Mouse (Mus musculus): ENCODE data around the gene Pphln1. TPM values are rescaled to one million over a fixed set of nuclear protein-coding genes. Genes with fewer than 3 reads are reported as not detected.

Pphln1 gene
- polyA plus RNA-seq, 1 experiment from 2014 or later = 43.3 TPM

GRCm38 (mm10) chr15:93443676-93444075, 45.5 kb downstream of the Pphln1 start:
- H3K4me3 ChIP-seq (ENCODE audit: low read depth, low read length) = no peak overlapping the region
- H3K4me2 ChIP-seq = no peak overlapping the region
- no peak for ATAC-seq (replicated peaks; ENCODE audit: insufficient number of reproducible peaks, low FRiP score, low TSS enrichment)
- 78% methylated on average over 6 of the region's 6 CpGs for WGBS (ENCODE audit: insufficient replicate concordance)
- no peak overlapping the region for H3K9ac ChIP-seq (ENCODE audit: low read depth, low read length)
- H3K27ac ChIP-seq (ENCODE audit: low read depth, low read length) = no peak overlapping the region
- H3K4me1 ChIP-seq (ENCODE audit: control insufficient read depth, insufficient read depth, low read length) = no peaks in the 10 kb centered on the region
- no peaks in the 10 kb centered on the region for H3K9me3 ChIP-seq (replicated peaks; ENCODE audit: control insufficient read depth, low read length)
- peaks cover 17% of the 10 kb centered on the region for H3K36me3 ChIP-seq (ENCODE audit: control insufficient read depth, insufficient read depth, low read length)
- no peaks in the 10 kb centered on the region for H3K27me3 ChIP-seq (ENCODE audit: control insufficient read depth, insufficient read depth, low read length)

- no peak overlapping the region for H3K27ac ChIP-seq (ENCODE audit: low read depth, low read length)
- H3K36me3 ChIP-seq (ENCODE audit: control insufficient read depth, insufficient read depth, low read length) = peaks cover 3% of the 10 kb centered on the region; the same call in 1 of the 2 replicates
- ATAC-seq (replicated peaks; ENCODE audit: insufficient number of reproducible peaks, low FRiP score, low TSS enrichment) = no peak
Measured at GRCm38 (mm10) chr15:93448862-93449261, 50.7 kb downstream of the Pphln1 start.

GRCm38 (mm10) chr15:93453296-93453695, 55.1 kb downstream of the Pphln1 start:
- H3K27ac ChIP-seq (ENCODE audit: low read depth, low read length) = no peak overlapping the region
- H3K36me3 ChIP-seq (ENCODE audit: control insufficient read depth, insufficient read depth, low read length) = peaks cover 3% of the 10 kb centered on the region; the same call in 1 of the 2 replicates
- H3K9ac ChIP-seq (ENCODE audit: low read depth, low read length) = no peak overlapping the region
- WGBS (ENCODE audit: insufficient replicate concordance) = 70% methylated on average over 1 of the region's 1 CpGs
- no peak for ATAC-seq (replicated peaks; ENCODE audit: insufficient number of reproducible peaks, low FRiP score, low TSS enrichment)
- no peak overlapping the region for H3K4me3 ChIP-seq (ENCODE audit: low read depth, low read length)
- H3K9me3 ChIP-seq (replicated peaks; ENCODE audit: control insufficient read depth, low read length) = no peaks in the 10 kb centered on the region
- H3K4me1 ChIP-seq (ENCODE audit: control insufficient read depth, insufficient read depth, low read length) = peaks cover 3% of the 10 kb centered on the region; the same call in 1 of the 2 replicates
- no peak overlapping the region for H3K4me2 ChIP-seq
- no peaks in the 10 kb centered on the region for H3K27me3 ChIP-seq (ENCODE audit: control insufficient read depth, insufficient read depth, low read length)

More at GRCm38 (mm10) chr15:93448862-93449261, 50.7 kb downstream of the Pphln1 start:
- no peak overlapping the region for H3K4me2 ChIP-seq
- no peak overlapping the region for H3K4me3 ChIP-seq (ENCODE audit: low read depth, low read length)
- no peak overlapping the region for H3K9ac ChIP-seq (ENCODE audit: low read depth, low read length)
- H3K4me1 ChIP-seq (ENCODE audit: control insufficient read depth, insufficient read depth, low read length) = no peaks in the 10 kb centered on the region
- 71% methylated on average over 3 of the region's 3 CpGs for WGBS (ENCODE audit: insufficient replicate concordance)
- no peaks in the 10 kb centered on the region for H3K27me3 ChIP-seq (ENCODE audit: control insufficient read depth, insufficient read depth, low read length)
- no peaks in the 10 kb centered on the region for H3K9me3 ChIP-seq (replicated peaks; ENCODE audit: control insufficient read depth, low read length)

- H3K4me3 ChIP-seq (ENCODE audit: low read depth, low read length) = no peak overlapping the region
- peaks cover 3% of the 10 kb centered on the region; the same call in 1 of the 2 replicates for H3K4me1 ChIP-seq (ENCODE audit: control insufficient read depth, insufficient read depth, low read length)
- ATAC-seq (replicated peaks; ENCODE audit: insufficient number of reproducible peaks, low FRiP score, low TSS enrichment) = no peak
- H3K9me3 ChIP-seq (replicated peaks; ENCODE audit: control insufficient read depth, low read length) = no peaks in the 10 kb centered on the region
- H3K4me2 ChIP-seq = no peak overlapping the region
- H3K27me3 ChIP-seq (ENCODE audit: control insufficient read depth, insufficient read depth, low read length) = no peaks in the 10 kb centered on the region
- H3K9ac ChIP-seq (ENCODE audit: low read depth, low read length) = no peak overlapping the region
- H3K27ac ChIP-seq (ENCODE audit: low read depth, low read length) = no peak overlapping the region
- H3K36me3 ChIP-seq (ENCODE audit: control insufficient read depth, insufficient read depth, low read length) = no peaks in the 10 kb centered on the region
Measured at GRCm38 (mm10) chr15:93456005-93456404, 57.9 kb downstream of the Pphln1 start.

- 78% methylated on average over 5 of the region's 5 CpGs for WGBS (ENCODE audit: insufficient replicate concordance)
- no peaks in the 10 kb centered on the region for H3K4me1 ChIP-seq (ENCODE audit: control insufficient read depth, insufficient read depth, low read length)
- no peaks in the 10 kb centered on the region for H3K27me3 ChIP-seq (ENCODE audit: control insufficient read depth, insufficient read depth, low read length)
- no peak overlapping the region for H3K9ac ChIP-seq (ENCODE audit: low read depth, low read length)
- H3K27ac ChIP-seq (ENCODE audit: low read depth, low read length) = no peak overlapping the region
- H3K4me2 ChIP-seq = no peak overlapping the region
- no peaks in the 10 kb centered on the region for H3K9me3 ChIP-seq (replicated peaks; ENCODE audit: control insufficient read depth, low read length)
- ATAC-seq (replicated peaks; ENCODE audit: insufficient number of reproducible peaks, low FRiP score, low TSS enrichment) = no peak
- H3K36me3 ChIP-seq (ENCODE audit: control insufficient read depth, insufficient read depth, low read length) = no peaks in the 10 kb centered on the region
- H3K4me3 ChIP-seq (ENCODE audit: low read depth, low read length) = no peak overlapping the region
Measured at GRCm38 (mm10) chr15:93459422-93459821, 61.3 kb downstream of the Pphln1 start.

- no peaks in the 10 kb centered on the region for H3K9me3 ChIP-seq (replicated peaks; ENCODE audit: control insufficient read depth, low read length)
- no peak overlapping the region for H3K4me3 ChIP-seq (ENCODE audit: low read depth, low read length)
- WGBS (ENCODE audit: insufficient replicate concordance) = 96% methylated on average over 23 of the region's 23 CpGs
- H3K9ac ChIP-seq (ENCODE audit: low read depth, low read length) = no peak overlapping the region
- H3K4me1 ChIP-seq (ENCODE audit: control insufficient read depth, insufficient read depth, low read length) = no peaks in the 10 kb centered on the region
- no peak overlapping the region for H3K4me2 ChIP-seq
- no peak for ATAC-seq (replicated peaks; ENCODE audit: insufficient number of reproducible peaks, low FRiP score, low TSS enrichment)
- H3K27me3 ChIP-seq (ENCODE audit: control insufficient read depth, insufficient read depth, low read length) = no peaks in the 10 kb centered on the region
- H3K27ac ChIP-seq (ENCODE audit: low read depth, low read length) = no peak overlapping the region
- H3K36me3 ChIP-seq (ENCODE audit: control insufficient read depth, insufficient read depth, low read length) = no peaks in the 10 kb centered on the region
Measured at GRCm38 (mm10) chr15:93461066-93461465, 62.9 kb downstream of the Pphln1 start.

- no peak overlapping the region for H3K4me3 ChIP-seq (ENCODE audit: low read depth, low read length)
- 83% methylated on average over 12 of the region's 12 CpGs for WGBS (ENCODE audit: insufficient replicate concordance)
- H3K4me1 ChIP-seq (ENCODE audit: control insufficient read depth, insufficient read depth, low read length) = peaks cover 4% of the 10 kb centered on the region; the same call in 1 of the 2 replicates
- H3K27ac ChIP-seq (ENCODE audit: low read depth, low read length) = no peak overlapping the region
- no peaks in the 10 kb centered on the region for H3K27me3 ChIP-seq (ENCODE audit: control insufficient read depth, insufficient read depth, low read length)
- no peak overlapping the region for H3K4me2 ChIP-seq
- H3K9me3 ChIP-seq (replicated peaks; ENCODE audit: control insufficient read depth, low read length) = no peaks in the 10 kb centered on the region
- H3K36me3 ChIP-seq (ENCODE audit: control insufficient read depth, insufficient read depth, low read length) = 0 out of 2 replicates have a peak, but pooled peaks cover 4% of the 10 kb centered on the region
- no peak overlapping the region for H3K9ac ChIP-seq (ENCODE audit: low read depth, low read length)
- ATAC-seq (replicated peaks; ENCODE audit: insufficient number of reproducible peaks, low FRiP score, low TSS enrichment) = no peak
Measured at GRCm38 (mm10) chr15:93471651-93472050, 73.5 kb downstream of the Pphln1 start.

- Histone ChIP-seq H3K4me3 (ENCODE audit: low read depth, low read length) (no peak overlapping the region), H3K36me3 (ENCODE audit: control insufficient read depth, insufficient read depth, low read length) (0 out of 2 replicates have a peak, but pooled peaks cover 2% of the 10 kb centered on the region), H3K9ac (ENCODE audit: low read depth, low read length) (no peak overlapping the region), H3K27ac (ENCODE audit: low read depth, low read length) (no peak overlapping the region), H3K4me2 (no peak overlapping the region), H3K27me3 (ENCODE audit: control insufficient read depth, insufficient read depth, low read length) (no peaks in the 10 kb centered on the region), H3K9me3 (replicated peaks; ENCODE audit: control insufficient read depth, low read length) (no peaks in the 10 kb centered on the region), H3K4me1 (ENCODE audit: control insufficient read depth, insufficient read depth, low read length) (peaks cover 4% of the 10 kb centered on the region; the same call in 1 of the 2 replicates)
- WGBS (ENCODE audit: insufficient replicate concordance) = 89% methylated on average over 1 of the region's 1 CpGs
- ATAC-seq (replicated peaks; ENCODE audit: insufficient number of reproducible peaks, low FRiP score, low TSS enrichment) = no peak
Measured at GRCm38 (mm10) chr15:93472089-93472488, 73.9 kb downstream of the Pphln1 start.

GRCm38 (mm10) chr15:93474277-93474676, 76.1 kb downstream of the Pphln1 start:
- no peak overlapping the region for H3K4me3 ChIP-seq (ENCODE audit: low read depth, low read length)
- no peaks in the 10 kb centered on the region for H3K27me3 ChIP-seq (ENCODE audit: control insufficient read depth, insufficient read depth, low read length)
- H3K4me1 ChIP-seq (ENCODE audit: control insufficient read depth, insufficient read depth, low read length) = peaks cover 4% of the 10 kb centered on the region; the same call in 1 of the 2 replicates
- H3K9me3 ChIP-seq (replicated peaks; ENCODE audit: control insufficient read depth, low read length) = no peaks in the 10 kb centered on the region
- H3K27ac ChIP-seq (ENCODE audit: low read depth, low read length) = no peak overlapping the region
- no peak for ATAC-seq (replicated peaks; ENCODE audit: insufficient number of reproducible peaks, low FRiP score, low TSS enrichment)
- 53% methylated on average over 3 of the region's 3 CpGs for WGBS (ENCODE audit: insufficient replicate concordance)
- H3K9ac ChIP-seq (ENCODE audit: low read depth, low read length) = no peak overlapping the region
- no peak overlapping the region for H3K4me2 ChIP-seq
- H3K36me3 ChIP-seq (ENCODE audit: control insufficient read depth, insufficient read depth, low read length) = no peaks in the 10 kb centered on the region

Data from heart, embryonic 11.5 days (tissue).